Mouse (Mus musculus): ENCODE measurements at regions not wholly inside any gene's neighbourhood (a gene's known extent, or its start where the extent isn't known, plus 50 kb on each side); places are given as distances from the start of the nearest gene placed in this dataset.

DNA sequence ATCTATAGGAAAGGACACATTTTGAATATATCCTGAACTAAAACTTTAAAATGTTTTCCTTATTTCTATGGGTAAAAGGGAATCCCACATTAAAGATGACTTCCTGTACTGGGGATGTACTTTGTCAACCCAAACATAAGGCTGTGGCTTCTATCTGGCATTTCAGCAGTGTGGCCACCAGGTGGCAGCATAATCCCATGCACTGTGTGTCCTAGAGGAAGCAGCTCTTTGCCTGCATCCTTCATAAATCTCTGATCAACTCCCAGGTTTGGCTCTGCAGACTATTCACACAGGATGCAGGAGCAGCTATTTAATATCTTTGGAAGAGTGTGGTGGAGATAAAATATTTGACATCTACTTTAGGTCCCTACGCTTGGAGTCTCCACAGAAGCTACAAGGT lies 59.1 kb downstream of the Bmp15 start:
- DNase-seq = peak; percentile 61

DNA sequence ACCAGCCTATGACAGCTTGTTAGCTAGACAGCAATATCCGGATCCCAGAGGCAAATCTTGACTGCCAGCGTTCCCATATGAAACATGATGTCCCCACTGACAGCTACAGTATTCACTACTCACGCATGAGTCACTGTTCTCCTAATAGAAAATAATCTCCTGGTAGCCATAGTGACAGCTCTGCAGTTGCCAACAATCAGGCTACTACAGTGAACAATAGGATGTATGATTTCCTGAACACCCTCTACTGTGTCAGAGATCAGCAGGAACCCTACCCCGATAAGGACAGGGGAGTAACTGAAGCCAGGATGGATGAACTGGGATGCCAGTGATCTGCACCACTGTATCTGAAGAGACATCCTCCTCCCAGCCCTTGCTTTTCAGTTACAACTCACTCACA lies 62.0 kb downstream of the Bmp15 start:
- DNase-seq = no peak

DNA sequence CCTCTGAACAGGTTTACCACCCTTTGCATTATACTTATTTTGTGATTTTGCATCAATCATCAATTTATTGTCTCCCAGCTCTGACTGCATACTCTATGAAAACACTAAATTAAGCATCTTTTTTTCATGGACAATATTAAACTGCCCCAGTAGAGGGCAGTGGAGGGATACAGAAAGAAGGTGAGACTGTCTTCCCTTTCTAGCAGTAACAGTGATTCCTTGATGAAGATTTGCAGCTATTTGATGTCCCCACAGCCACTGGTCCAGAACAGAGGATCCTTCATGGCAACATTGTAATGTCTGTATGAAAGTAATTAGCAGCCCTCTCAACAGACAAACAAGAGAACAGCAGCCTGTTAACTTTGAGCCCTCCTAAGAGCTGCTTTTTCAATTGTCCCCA lies 66.5 kb downstream of the Bmp15 start:
- no peak for DNase-seq

GRCm38 (mm10) chrX:6252873-6253272 lies 67.6 kb downstream of the Bmp15 start:
- no peak for DNase-seq

All from liver (tissue).